Mouse (Mus musculus) G1E (cell line): ENCODE data around the gene Gm17467. TPM values are rescaled to one million over a fixed set of nuclear protein-coding genes. Genes with fewer than 3 reads are reported as not detected.
"Not testable (repeated sequence)": the region's sequence is repeated elsewhere in the genome, so short reads cannot be mapped to it uniquely, and the experiment has no call there.

Source experiments
- ATAC-seq: 2 replicates; pipeline ENCODE4 v1.8.0; 2016; ENCODE audit warnings: mild to moderate bottlenecking; ENCODE audit not compliant: insufficient number of reproducible peaks, poor library complexity, low FRiP score, severe bottlenecking; ENCODE audit errors: extremely low read depth
- DNase-seq: peaks from one replicate; pipeline ENCODE4 v3.0.0; 2012; ENCODE audit warnings: low spot score
- H3K27me3 ChIP-seq: 2 replicates; pipeline ENCODE4 v1.6.1; 2012; ENCODE audit warnings: mild to moderate bottlenecking, low read length, inconsistent platforms; ENCODE audit not compliant: insufficient read depth
- H3K36me3 ChIP-seq: replicated peaks from 2 replicates; pipeline ENCODE3; 2012; ENCODE audit warnings: mild to moderate bottlenecking, inconsistent platforms
- H3K4me1 ChIP-seq: 2 replicates; pipeline ENCODE4 v1.6.1; 2012; ENCODE audit warnings: low read depth, low read length, inconsistent platforms, mixed read lengths; ENCODE audit not compliant: insufficient read depth
- H3K4me3 ChIP-seq: 2 replicates; pipeline ENCODE4 v1.5.1; 2012; ENCODE audit warnings: low read depth, mild to moderate bottlenecking, inconsistent platforms, low read length, moderate library complexity, mixed read lengths
- H3K9me3 ChIP-seq: replicated peaks from 2 replicates; pipeline ENCODE4 v1.6.1; 2012; ENCODE audit warnings: inconsistent platforms
- polyA plus RNA-seq: library from polyadenylated mRNA; stranded (reverse); fragments of >175 nt; gene quantifications from 2 replicates; pipeline ENCODE4 v1.2.3, GENCODE M21; 2012
- total RNA-seq, 2 experiments: library from RNA; stranded (forward) in 1 of 2; stranded (reverse) in 1 of 2; fragments of 200-1000 nt in 1 of 2; fragments of >200 nt in 1 of 2; fragmentation: Nextera tagmentation in 1 of 2; gene quantifications; 2 replicates each; pipeline ENCODE4 v1.2.3; 2014 to 2017

The Gm17467 gene
- total RNA-seq (2014; fragmentation: Nextera tagmentation) (not detected in 2 replicates), total RNA-seq (2017) (not detected in 2 replicates), polyA plus RNA-seq (not detected in 2 replicates)

GRCm38 (mm10) chrX:123704691-123705090, at the start of gene Gm17467:
TSS of gene Gm17467 (minus strand) at chrX:123704791.
- not testable (repeated sequence) for DNase-seq, H3K4me1 ChIP-seq, H3K27me3 ChIP-seq, H3K36me3 ChIP-seq, ATAC-seq, H3K9me3 ChIP-seq, H3K4me3 ChIP-seq

Other genes starting within 250 kb of the Gm17467 start
- gene Cldn34c2, start 123.1 kb downstream of the Gm17467 start, total RNA-seq (2014; fragmentation: Nextera tagmentation), result not detected in 2 replicates
- gene Cldn34c2, start 123.1 kb downstream of the Gm17467 start, total RNA-seq (2017), result 0.22 TPM in 1 of 2 replicates, not detected in the other
- not detected in 2 replicates for gene Cldn34c2, start 123.1 kb downstream of the Gm17467 start, polyA plus RNA-seq
- not detected in 2 replicates for gene Cldn34c3, start 88.9 kb upstream of the Gm17467 start, total RNA-seq (2014; fragmentation: Nextera tagmentation)
- not detected in 2 replicates for gene Cldn34c3, start 88.9 kb upstream of the Gm17467 start, total RNA-seq (2017)
- gene Cldn34c3, start 88.9 kb upstream of the Gm17467 start, polyA plus RNA-seq, result not detected in 2 replicates